Mouse (Mus musculus) central nervous system, embryonic 11.5 days (tissue): ENCODE data around the gene Xkr8. TPM values are rescaled to one million over a fixed set of nuclear protein-coding genes. Genes with fewer than 3 reads are reported as not detected.

Experiments used
- polyA plus RNA-seq: library from polyadenylated mRNA; depleted of rRNA; stranded (reverse); fragments of >200 nt; gene quantifications from 2 replicates; pipeline ENCODE4 v1.2.3, GENCODE M21; 2012; rRNA removed

Gene Xkr8
- polyA plus RNA-seq, result 3.9 and 6.2 TPM in 2 replicates

GRCm38 (mm10) chr4:132732148-132732684, at the start of gene Xkr8:
Gene Xkr8, minus strand, starts transcription at chr4:132732546.

GRCm38 (mm10) chr4:132767914-132768876, 35.8 kb upstream of the Xkr8 start, which contains the start of gene Rpa2:
Gene Rpa2, plus strand, starts transcription at chr4:132768332.

GRCm38 (mm10) chr4:132756974-132757373, 24.6 kb upstream of the Xkr8 start, which contains the start of gene Smpdl3b:
Gene Smpdl3b, minus strand, starts transcription at chr4:132757252.

Other genes with a start within 250 kb of the Xkr8 start
- gene Sesn2, start 222.0 kb downstream of the Xkr8 start, polyA plus RNA-seq, result 4.8 and 6.0 TPM in 2 replicates
- 848 and 1,778 TPM in 2 replicates for gene Atpif1, start 198.9 kb downstream of the Xkr8 start, polyA plus RNA-seq
- gene Dnajc8, start 197.0 kb downstream of the Xkr8 start, polyA plus RNA-seq, result 177 and 456 TPM in 2 replicates
- 0.53 and 0.55 TPM in 2 replicates for gene Ptafr, start 168.5 kb downstream of the Xkr8 start, polyA plus RNA-seq
- gene Eya3, start 93.6 kb downstream of the Xkr8 start, polyA plus RNA-seq, result 40.7 and 41.9 TPM in 2 replicates
- gene Smpdl3b, start 24.7 kb upstream of the Xkr8 start, polyA plus RNA-seq, result 1.7 and 3.3 TPM in 2 replicates
- 93.8 and 98.4 TPM in 2 replicates for gene Rpa2, start 35.8 kb upstream of the Xkr8 start, polyA plus RNA-seq
- gene Themis2, start 63.8 kb upstream of the Xkr8 start, polyA plus RNA-seq, result 0.88 TPM in 2 replicates
- 120 and 148 TPM in 2 replicates for gene Ppp1r8, start 110.6 kb upstream of the Xkr8 start, polyA plus RNA-seq
- 67.5 and 69.8 TPM in 2 replicates for gene Stx12, start 152.0 kb upstream of the Xkr8 start, polyA plus RNA-seq
- 17.6 and 18.6 TPM in 2 replicates for gene Fam76a, start 190.0 kb upstream of the Xkr8 start, polyA plus RNA-seq
- gene Fgr, start 241.5 kb upstream of the Xkr8 start, polyA plus RNA-seq, result 0.12 and 0.22 TPM in 2 replicates